Mouse (Mus musculus): ENCODE data around the gene Erlec1.

DNA sequence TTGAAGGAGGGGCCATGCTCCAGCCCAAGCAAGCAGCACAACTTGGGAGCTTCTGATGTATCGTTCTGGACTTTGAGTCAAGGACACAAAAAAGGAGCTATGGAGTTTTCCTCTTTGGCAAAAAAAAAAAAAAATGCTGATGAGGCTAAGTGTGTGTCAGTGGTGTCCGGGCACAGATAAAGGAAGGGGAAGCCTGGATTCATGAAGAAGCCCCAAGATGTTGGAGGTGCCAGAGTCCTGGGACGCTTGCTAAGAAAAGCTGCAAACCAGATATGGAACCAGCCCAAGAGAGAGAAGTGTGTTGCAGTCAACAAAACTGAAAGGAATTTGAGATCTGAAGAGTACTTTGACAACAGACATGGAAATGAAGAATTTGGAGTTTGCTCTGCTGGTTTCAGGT, 41.8 kb downstream of the Erlec1 start:
- no peak for TF ChIP-seq CTCF (IDR thresholded peaks at IDR 0.05; ENCODE audit: extremely low read depth, insufficient read depth, low read length)
- TF ChIP-seq POLR2A (IDR thresholded peaks at IDR 0.05; ENCODE audit: extremely low read depth, insufficient read depth, low read length) = no peak

Data from cortical plate, adult 2 months (tissue).